Mouse (Mus musculus) heart, embryonic 13.5 days (tissue): ENCODE data around the gene Npm3. TPM values are rescaled to one million over a fixed set of nuclear protein-coding genes. Genes with fewer than 3 reads are reported as not detected.

Experiments
- ATAC-seq: fragments of 200-750 bp; cut with Nextera tagmentation; 2 replicates; pipeline ENCODE4 v1.8.0; 2017; ENCODE audit warnings: moderate TSS enrichment; ENCODE audit not compliant: insufficient number of reproducible peaks, low FRiP score, low TSS enrichment; ENCODE audit errors: extremely low read depth
- H3K27ac ChIP-seq: fragments of 300-500 bp; sonication (generic); replicated peaks from 2 replicates; pipeline ENCODE4 v1.5.1; 2015; ENCODE audit warnings: moderate library complexity, mild to moderate bottlenecking, inconsistent platforms
- H3K27me3 ChIP-seq: fragments of 300-500 bp; sonication (generic); replicated peaks from 2 replicates; pipeline ENCODE4 v1.6.1; 2015; ENCODE audit warnings: mild to moderate bottlenecking, inconsistent platforms
- H3K36me3 ChIP-seq: fragments of 300-500 bp; sonication (generic); 2 replicates; pipeline ENCODE4 v1.6.1; 2015; ENCODE audit warnings: mild to moderate bottlenecking, inconsistent platforms
- H3K4me1 ChIP-seq: fragments of 300-500 bp; sonication (generic); 2 replicates; pipeline ENCODE4 v1.6.1; 2015; ENCODE audit warnings: inconsistent platforms
- H3K4me2 ChIP-seq: fragments of 300-500 bp; sonication (generic); 2 replicates; pipeline ENCODE4 v1.6.1; 2015; ENCODE audit warnings: inconsistent platforms, mild to moderate bottlenecking, moderate library complexity
- H3K4me3 ChIP-seq: fragments of 300-500 bp; sonication (generic); 2 replicates; pipeline ENCODE4 v1.5.1; 2015; ENCODE audit warnings: moderate library complexity, mild to moderate bottlenecking, inconsistent platforms
- H3K9ac ChIP-seq: fragments of 300-500 bp; sonication (generic); 2 replicates; pipeline ENCODE4 v1.6.1; 2015; ENCODE audit warnings: inconsistent platforms, mild to moderate bottlenecking, moderate library complexity
- H3K9me3 ChIP-seq: fragments of 300-500 bp; sonication (generic); 2 replicates; pipeline ENCODE4 v1.6.1; 2016; ENCODE audit warnings: inconsistent platforms
- WGBS: fragments of 180-500 bp; shearing (Covaris S2); methylation state at CpG from one replicate; pipeline ENCODE4 v1.1.7; 2015; ENCODE audit warnings: mixed read lengths; 5-methylcytosine and 5-hydroxymethylcytosine counted together
- polyA plus RNA-seq: library from polyadenylated mRNA; unstranded; fragments of >200 nt; fragmentation: Nextera tagmentation; extraction: Ambion mirVana; gene quantifications from 2 replicates; pipeline ENCODE4 v1.2.1, GENCODE M21; 2015

The Npm3 gene
- polyA plus RNA-seq, 1 experiment from 2014 or later = 9.9 TPM

GRCm38 (mm10) chr19:45785470-45785869, 36.1 kb upstream of the Npm3 start:
- Histone ChIP-seq H3K9me3 (no peaks in the 10 kb centered on the region), H3K36me3 (peaks cover 7% of the 10 kb centered on the region), H3K4me2 (no peak overlapping the region), H3K27me3 (no peaks in the 10 kb centered on the region), H3K4me3 (no peak overlapping the region), H3K4me1 (peaks cover 22% of the 10 kb centered on the region), H3K9ac (no peak overlapping the region), H3K27ac (no peak overlapping the region)
- no peak for ATAC-seq
- 59% methylated on average over 3 of the region's 3 CpGs for WGBS

GRCm38 (mm10) chr19:45783933-45784576, 34.7 kb upstream of the Npm3 start:
- 32% methylated on average over 17 of the region's 17 CpGs for WGBS
- no peak for ATAC-seq
- H3K4me3 ChIP-seq = peak overlapping the region; percentile 83
- peaks cover 35% of the 10 kb centered on the region for H3K4me1 ChIP-seq
- H3K9ac ChIP-seq = peak overlapping the region; percentile 76
- H3K4me2 ChIP-seq = peak overlapping the region; percentile 78
- H3K9me3 ChIP-seq = no peaks in the 10 kb centered on the region
- peak overlapping the region; percentile 80 for H3K27ac ChIP-seq
- H3K27me3 ChIP-seq = no peaks in the 10 kb centered on the region
- H3K36me3 ChIP-seq = peaks cover 21% of the 10 kb centered on the region

GRCm38 (mm10) chr19:45783181-45783932, 34.0 kb upstream of the Npm3 start, which contains the start of gene Mgea5:
TSS of gene Mgea5 (minus strand) at chr19:45783837.
- Histone ChIP-seq H3K4me2 (peak within 1 kb of the TSS; percentile 78), H3K27me3 (no peaks in the 10 kb centered on the region), H3K36me3 (peaks cover 28% of the 10 kb centered on the region), H3K4me1 (peaks cover 35% of the 10 kb centered on the region), H3K9me3 (no peaks in the 10 kb centered on the region), H3K27ac (peak within 1 kb of the TSS; percentile 96), H3K4me3 (peak within 1 kb of the TSS; percentile 83), H3K9ac (peak within 1 kb of the TSS; percentile 95)
- whole genome bisulfite sequencing = under 1% methylated on average over 68 of the region's 71 CpGs
- peak; percentile 95 for ATAC-seq

- WGBS = under 1% methylated on average over 36 of the region's 36 CpGs
Measured at GRCm38 (mm10) chr19:45782315-45783001, 33.1 kb upstream of the Npm3 start.

GRCm38 (mm10) chr19:45781676-45782075, 32.3 kb upstream of the Npm3 start:
- peak overlapping the region; percentile 95 for H3K9ac ChIP-seq
- no peak for ATAC-seq
- H3K4me2 ChIP-seq = peak overlapping the region; percentile 73
- H3K4me3 ChIP-seq = peak overlapping the region; percentile 83
- peaks cover 35% of the 10 kb centered on the region for H3K4me1 ChIP-seq
- no peak overlapping the region for H3K27ac ChIP-seq
- H3K36me3 ChIP-seq = peaks cover 45% of the 10 kb centered on the region
- WGBS = 60% methylated on average over 8 of the region's 8 CpGs
- no peaks in the 10 kb centered on the region for H3K27me3 ChIP-seq
- H3K9me3 ChIP-seq = no peaks in the 10 kb centered on the region

More at GRCm38 (mm10) chr19:45782315-45783001, 33.1 kb upstream of the Npm3 start:
- H3K27me3 ChIP-seq = no peaks in the 10 kb centered on the region
- H3K27ac ChIP-seq = peak overlapping the region; percentile 96
- peak overlapping the region; percentile 83 for H3K4me3 ChIP-seq
- H3K4me1 ChIP-seq = peaks cover 35% of the 10 kb centered on the region
- H3K4me2 ChIP-seq = peak overlapping the region; percentile 73
- ATAC-seq = peak; percentile 39
- H3K9ac ChIP-seq = peak overlapping the region; percentile 95
- peaks cover 37% of the 10 kb centered on the region for H3K36me3 ChIP-seq
- no peaks in the 10 kb centered on the region for H3K9me3 ChIP-seq

GRCm38 (mm10) chr19:45780350-45780915, 31.0 kb upstream of the Npm3 start:
- H3K9me3 ChIP-seq = no peaks in the 10 kb centered on the region

GRCm38 (mm10) chr19:45775486-45775885, 26.1 kb upstream of the Npm3 start:
- H3K27ac ChIP-seq = no peak overlapping the region
- H3K9me3 ChIP-seq = no peaks in the 10 kb centered on the region
- H3K27me3 ChIP-seq = no peaks in the 10 kb centered on the region
- H3K36me3 ChIP-seq = peaks cover 100% of the 10 kb centered on the region
- H3K9ac ChIP-seq = no peak overlapping the region
- 69% methylated on average over 2 of the region's 2 CpGs for WGBS
- peaks cover 14% of the 10 kb centered on the region for H3K4me1 ChIP-seq
- H3K4me3 ChIP-seq = no peak overlapping the region
- H3K4me2 ChIP-seq = no peak overlapping the region
- ATAC-seq = no peak

More at GRCm38 (mm10) chr19:45780350-45780915, 31.0 kb upstream of the Npm3 start:
- WGBS = 77% methylated on average over 13 of the region's 13 CpGs
- ATAC-seq = no peak
- Histone ChIP-seq H3K27ac (no peak overlapping the region), H3K4me1 (peaks cover 35% of the 10 kb centered on the region), H3K9ac (peak overlapping the region; percentile 95; the same call in 1 of the 2 replicates), H3K4me2 (peak overlapping the region; percentile 73), H3K36me3 (peaks cover 58% of the 10 kb centered on the region), H3K27me3 (no peaks in the 10 kb centered on the region), H3K4me3 (peak overlapping the region; percentile 83)

GRCm38 (mm10) chr19:45771501-45771900, 22.1 kb upstream of the Npm3 start:
- Histone ChIP-seq H3K9ac (no peak overlapping the region), H3K36me3 (peaks cover 99% of the 10 kb centered on the region), H3K4me2 (no peak overlapping the region), H3K27me3 (no peaks in the 10 kb centered on the region), H3K4me1 (no peaks in the 10 kb centered on the region), H3K9me3 (no peaks in the 10 kb centered on the region), H3K4me3 (no peak overlapping the region), H3K27ac (no peak overlapping the region)
- no peak for ATAC-seq
- 84% methylated on average over 5 of the region's 5 CpGs for WGBS

- no peak overlapping the region for H3K4me2 ChIP-seq
- WGBS = 72% methylated on average over 3 of the region's 3 CpGs
- ATAC-seq = no peak
Measured at GRCm38 (mm10) chr19:45760810-45761209, 11.4 kb upstream of the Npm3 start.

GRCm38 (mm10) chr19:45758671-45759070, 9.3 kb upstream of the Npm3 start:
- H3K9me3 ChIP-seq = no peaks in the 10 kb centered on the region
- no peak overlapping the region for H3K9ac ChIP-seq
- H3K4me1 ChIP-seq = no peaks in the 10 kb centered on the region
- ATAC-seq = no peak
- WGBS = 89% methylated on average over 5 of the region's 5 CpGs
- H3K36me3 ChIP-seq = peaks cover 95% of the 10 kb centered on the region
- H3K4me2 ChIP-seq = no peak overlapping the region
- H3K27ac ChIP-seq = no peak overlapping the region
- H3K4me3 ChIP-seq = no peak overlapping the region
- no peaks in the 10 kb centered on the region for H3K27me3 ChIP-seq

More at GRCm38 (mm10) chr19:45760810-45761209, 11.4 kb upstream of the Npm3 start:
- H3K27ac ChIP-seq = no peak overlapping the region
- no peaks in the 10 kb centered on the region for H3K9me3 ChIP-seq
- H3K36me3 ChIP-seq = peaks cover 95% of the 10 kb centered on the region
- H3K4me3 ChIP-seq = no peak overlapping the region
- H3K27me3 ChIP-seq = no peaks in the 10 kb centered on the region
- H3K9ac ChIP-seq = no peak overlapping the region
- H3K4me1 ChIP-seq = no peaks in the 10 kb centered on the region

GRCm38 (mm10) chr19:45753551-45753950, 4.2 kb upstream of the Npm3 start:
- no peak overlapping the region for H3K4me2 ChIP-seq
- H3K9me3 ChIP-seq = no peaks in the 10 kb centered on the region
- H3K4me3 ChIP-seq = no peak overlapping the region
- no peak overlapping the region for H3K27ac ChIP-seq
- peaks cover 82% of the 10 kb centered on the region for H3K36me3 ChIP-seq
- no peak overlapping the region for H3K9ac ChIP-seq
- 91% methylated on average over 3 of the region's 3 CpGs for WGBS
- no peaks in the 10 kb centered on the region for H3K27me3 ChIP-seq
- peaks cover 9% of the 10 kb centered on the region for H3K4me1 ChIP-seq
- ATAC-seq = no peak
